Mouse (Mus musculus) T-cell, adult 2 months (primary cell): ENCODE data around the gene Tmem220.
"Not testable (repeated sequence)": the region's sequence is repeated elsewhere in the genome, so short reads cannot be mapped to it uniquely, and the experiment has no call there.

ENCODE experiments used
- DNase-seq: peaks from one replicate; pipeline ENCODE4 v3.0.0; 2022; ENCODE audit warnings: low spot score

Gene Tmem220

GRCm38 (mm10) chr11:67019711-67020475 lies 5.1 kb upstream of the Tmem220 start:
- no peak for DNase-seq

GRCm38 (mm10) chr11:67020948-67021347 lies 4.0 kb upstream of the Tmem220 start:
- DNase-seq: peak; percentile 43

DNA sequence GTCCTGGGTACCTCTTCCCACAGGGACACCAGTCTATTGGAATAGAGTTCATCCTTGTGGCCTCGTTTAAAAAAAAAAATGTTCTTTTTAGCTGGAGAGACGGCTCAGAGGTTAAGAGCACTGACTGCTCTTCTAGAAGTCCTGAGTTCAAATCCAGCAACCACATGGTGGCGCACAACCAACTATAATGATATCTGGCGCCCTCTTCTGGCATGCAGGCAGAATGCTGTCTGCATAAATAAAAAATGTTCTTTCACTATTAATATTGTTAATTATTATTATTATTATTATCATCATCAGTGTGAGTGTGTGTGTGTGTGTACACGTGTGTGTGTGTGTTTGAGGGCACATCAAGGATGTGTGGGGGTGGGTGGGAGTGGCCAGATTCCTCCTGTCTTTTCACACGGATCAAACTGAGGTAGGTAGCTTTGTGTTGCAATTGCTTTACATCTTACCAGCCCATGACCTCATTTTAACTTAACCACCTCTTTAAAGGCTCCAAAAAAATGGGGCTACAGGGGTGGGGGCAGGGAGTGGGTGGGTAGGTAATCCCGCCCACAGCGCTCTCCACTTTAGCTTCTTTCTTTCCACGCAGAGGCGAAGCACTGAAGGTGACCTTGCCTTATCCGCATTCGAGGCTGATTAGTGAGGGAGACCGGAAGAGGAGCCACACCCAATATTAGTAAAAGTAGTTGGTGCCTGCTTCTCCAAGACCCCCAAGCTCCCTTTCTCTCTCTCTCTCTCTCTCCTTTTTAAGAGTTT lies 2.4 kb upstream of the Tmem220 start:
- DNase-seq: no peak

DNA sequence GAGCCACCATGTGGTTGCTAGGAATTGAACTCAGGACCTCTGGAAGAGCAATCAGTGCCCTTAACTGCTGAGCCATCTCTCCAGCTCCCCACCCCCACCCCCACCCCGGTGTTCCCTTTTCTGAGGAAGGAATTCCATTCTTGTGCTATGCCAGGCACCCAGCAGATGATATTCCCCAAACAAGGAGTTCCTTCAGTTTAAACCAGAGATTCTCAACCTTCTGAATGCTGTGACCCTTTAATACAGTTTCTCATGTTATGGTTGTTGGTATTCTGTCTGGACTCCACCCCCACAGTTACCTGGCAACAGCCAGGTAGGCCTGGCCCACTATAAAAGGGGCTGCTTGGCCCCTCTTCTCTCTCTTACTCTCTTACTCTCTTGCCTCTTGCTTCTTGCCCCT lies 1.8 kb upstream of the Tmem220 start:
- DNase-seq: not testable (repeated sequence)

DNA sequence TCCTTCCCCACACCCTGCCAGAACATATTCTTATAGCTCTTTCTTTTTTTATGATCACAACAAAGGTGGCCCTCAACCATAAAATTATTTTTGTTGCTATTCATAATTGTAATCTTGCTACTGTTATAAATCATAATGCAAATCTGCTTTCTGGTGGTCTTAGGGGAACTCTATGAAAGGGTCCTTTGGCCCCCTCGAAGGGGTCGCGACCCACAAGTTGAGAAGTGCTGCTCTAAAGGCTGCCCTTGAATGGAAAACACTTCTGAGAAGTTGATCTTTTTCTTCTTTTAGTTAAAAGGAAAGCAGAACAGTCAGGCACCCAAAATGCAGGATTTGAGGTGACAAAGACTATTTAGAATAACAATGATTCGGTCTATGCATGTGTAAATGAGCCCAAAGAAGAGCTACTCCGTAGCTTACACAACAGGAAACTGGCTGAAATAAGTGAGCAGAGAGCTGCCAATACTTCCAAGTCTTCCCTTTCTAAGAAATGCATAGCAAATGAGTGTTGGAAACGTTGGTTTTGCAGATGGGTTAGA lies 1.1 kb upstream of the Tmem220 start:
- no peak for DNase-seq

GRCm38 (mm10) chr11:67030904-67031602 lies 6.1 kb downstream of the Tmem220 start:
- no peak for DNase-seq

DNA sequence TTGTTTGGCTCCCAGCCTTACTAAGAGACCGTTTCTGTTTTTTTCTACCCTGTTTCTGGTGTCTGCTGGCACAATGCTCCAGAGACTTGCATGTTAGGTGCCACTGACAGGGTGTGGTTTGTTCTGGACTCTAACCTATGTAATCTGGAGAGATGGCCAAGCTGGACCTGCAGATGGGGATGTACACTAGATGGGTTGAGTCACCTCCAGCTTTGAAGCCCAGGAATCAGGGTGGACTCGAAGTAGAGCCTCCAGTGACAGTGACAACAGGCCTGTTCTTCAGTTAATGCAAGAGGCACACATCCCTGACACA lies 6.6 kb downstream of the Tmem220 start:
- DNase-seq: no peak

DNA sequence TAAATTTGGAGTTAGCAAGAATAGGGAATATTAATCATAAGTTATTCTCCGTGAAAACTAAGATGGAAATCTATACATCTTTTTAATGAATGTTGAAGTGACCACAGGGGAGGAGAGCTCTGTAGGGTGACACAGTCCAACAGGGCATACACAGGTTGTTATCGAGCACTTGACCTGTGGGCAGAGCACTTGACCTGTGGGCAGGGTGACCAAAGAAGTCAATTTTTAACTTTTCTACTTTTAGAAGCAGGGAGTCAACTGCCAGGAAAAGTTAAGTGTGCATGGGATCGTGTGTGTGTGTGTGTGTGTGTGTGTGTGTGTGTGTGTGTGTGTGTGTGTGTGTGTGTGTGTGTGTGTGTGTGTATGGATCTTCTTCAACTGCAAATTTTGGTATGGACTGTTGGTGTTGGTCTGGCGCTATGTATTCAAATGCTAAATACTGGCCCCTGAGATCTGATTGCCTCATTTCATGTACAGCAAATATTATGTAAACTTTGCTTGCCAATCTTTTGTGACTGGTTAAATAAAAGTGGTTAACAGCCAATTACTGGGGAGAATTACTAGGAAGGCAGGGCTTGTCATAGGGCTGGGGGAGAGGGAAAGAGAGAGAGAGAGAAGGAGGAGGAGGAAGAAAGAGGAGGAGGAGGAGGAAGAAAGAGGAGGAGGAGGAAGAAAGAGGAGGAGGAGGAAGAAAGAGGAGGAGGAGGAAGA lies 10.0 kb downstream of the Tmem220 start:
- DNase-seq: no peak

DNA sequence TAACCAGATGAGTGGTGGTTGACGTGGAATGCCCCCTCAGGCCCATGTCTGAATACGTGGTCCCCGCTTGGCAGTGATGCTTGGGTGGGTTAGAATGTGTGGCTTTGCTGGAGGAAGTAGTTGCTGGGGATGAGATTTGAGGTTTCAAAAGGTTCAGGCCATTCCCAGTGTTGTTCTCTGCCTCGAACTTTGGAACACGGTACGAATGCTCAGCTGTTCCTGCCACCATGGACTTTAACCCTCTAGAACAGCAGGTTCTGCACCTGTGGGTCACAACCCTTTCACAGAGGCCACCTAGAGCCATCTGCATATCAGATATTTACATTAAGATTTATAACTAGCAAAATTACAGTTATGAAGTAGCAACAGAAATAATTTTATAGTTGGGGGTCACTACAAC lies 11.3 kb downstream of the Tmem220 start:
- no peak for DNase-seq

DNA sequence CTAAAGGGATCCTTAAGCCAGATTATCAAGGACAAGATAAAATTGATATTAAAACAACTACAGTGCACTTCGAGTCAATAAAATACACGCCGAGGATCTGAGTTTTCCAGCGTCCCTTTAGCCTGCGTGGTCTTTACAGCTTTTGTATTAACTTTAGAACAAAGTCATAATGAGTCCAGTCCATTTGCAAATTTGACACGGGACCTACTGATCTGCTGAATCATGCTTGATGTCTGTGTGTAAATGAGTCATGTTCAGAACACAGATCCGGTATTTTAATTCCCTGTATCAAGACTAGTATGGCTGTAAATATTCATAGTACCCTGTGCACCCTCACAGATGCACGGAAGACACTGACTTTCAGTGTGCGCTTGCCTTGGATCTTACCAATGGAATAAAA lies 11.9 kb downstream of the Tmem220 start:
- no peak for DNase-seq

DNA sequence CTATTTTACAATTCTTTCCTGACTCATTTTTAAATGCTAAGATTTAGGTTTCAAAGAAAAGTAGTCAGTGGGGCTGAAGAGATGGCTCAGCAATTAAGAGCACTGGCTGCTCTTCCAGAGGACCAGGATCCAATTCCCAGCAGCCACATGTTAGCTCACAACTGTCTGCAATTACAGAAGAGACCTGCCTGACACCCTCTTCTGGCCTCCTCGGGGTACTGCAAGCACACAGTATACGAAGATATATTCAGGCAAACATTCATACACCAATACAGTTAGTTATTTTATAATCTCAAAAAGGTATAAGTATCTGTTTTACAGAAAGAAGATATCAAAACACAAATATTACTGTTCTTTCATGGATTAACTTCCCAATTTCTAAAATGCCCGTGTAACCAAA lies 14.8 kb downstream of the Tmem220 start:
- DNase-seq: no peak

DNA sequence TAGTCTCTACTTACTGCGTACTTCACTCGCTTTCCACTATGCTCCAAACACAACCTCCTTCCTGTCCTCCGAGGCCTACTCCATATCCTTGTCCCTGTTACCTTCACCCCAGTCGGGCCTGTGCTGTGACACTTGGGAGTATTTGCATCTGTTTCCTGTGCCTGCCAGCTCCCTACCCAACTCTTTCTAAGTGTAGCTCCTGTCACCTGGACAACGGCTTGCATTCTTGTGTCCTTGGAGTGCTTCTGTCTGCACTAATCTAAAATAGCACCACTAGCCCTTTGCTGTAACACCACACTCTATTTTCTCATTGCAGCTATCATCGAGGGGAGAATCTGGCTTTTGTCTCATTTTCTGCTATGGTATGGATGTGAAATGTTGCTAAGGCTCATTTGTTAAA lies 15.5 kb downstream of the Tmem220 start:
- no peak for DNase-seq

- DNase-seq: no peak
Measured at GRCm38 (mm10) chr11:67043007-67043406, 18.1 kb downstream of the Tmem220 start.

GRCm38 (mm10) chr11:67044959-67045358 lies 20.0 kb downstream of the Tmem220 start:
- no peak for DNase-seq

GRCm38 (mm10) chr11:67047199-67047598 lies 22.2 kb downstream of the Tmem220 start:
- no peak for DNase-seq

GRCm38 (mm10) chr11:67048496-67048895 lies 23.5 kb downstream of the Tmem220 start:
- DNase-seq: no peak

- no peak for DNase-seq
Measured at GRCm38 (mm10) chr11:67049256-67049655, 24.3 kb downstream of the Tmem220 start.

DNA sequence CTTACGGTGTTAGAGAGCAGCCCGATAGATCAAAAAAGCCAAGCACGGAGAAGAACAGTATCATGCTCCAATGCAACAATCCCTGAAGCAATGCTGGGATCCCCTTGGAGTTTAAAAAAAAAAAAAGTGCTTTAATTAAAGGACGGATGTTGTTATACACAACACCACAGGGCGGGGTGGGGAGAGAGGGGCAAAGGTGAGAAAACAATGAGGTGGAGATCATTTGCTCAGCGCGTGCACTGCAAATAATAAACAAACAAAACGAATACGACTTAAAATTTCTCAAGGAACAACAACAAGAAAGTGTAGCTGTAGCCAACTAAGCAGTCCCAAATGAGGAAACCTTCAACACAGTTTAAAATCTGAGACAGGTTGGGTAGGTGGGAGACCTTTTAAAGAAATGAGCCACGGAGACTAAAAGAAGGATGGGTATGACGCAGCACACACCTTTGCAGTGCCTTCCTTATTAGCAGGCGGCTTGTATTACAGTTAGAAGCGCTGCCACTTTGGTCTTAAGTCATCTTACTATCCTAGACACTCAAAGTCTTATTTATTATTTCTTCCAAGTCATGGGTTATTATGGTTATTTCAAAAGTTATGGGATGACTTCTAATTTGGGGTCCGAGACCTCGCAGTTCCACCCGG lies 26.8 kb downstream of the Tmem220 start:
- no peak for DNase-seq

DNA sequence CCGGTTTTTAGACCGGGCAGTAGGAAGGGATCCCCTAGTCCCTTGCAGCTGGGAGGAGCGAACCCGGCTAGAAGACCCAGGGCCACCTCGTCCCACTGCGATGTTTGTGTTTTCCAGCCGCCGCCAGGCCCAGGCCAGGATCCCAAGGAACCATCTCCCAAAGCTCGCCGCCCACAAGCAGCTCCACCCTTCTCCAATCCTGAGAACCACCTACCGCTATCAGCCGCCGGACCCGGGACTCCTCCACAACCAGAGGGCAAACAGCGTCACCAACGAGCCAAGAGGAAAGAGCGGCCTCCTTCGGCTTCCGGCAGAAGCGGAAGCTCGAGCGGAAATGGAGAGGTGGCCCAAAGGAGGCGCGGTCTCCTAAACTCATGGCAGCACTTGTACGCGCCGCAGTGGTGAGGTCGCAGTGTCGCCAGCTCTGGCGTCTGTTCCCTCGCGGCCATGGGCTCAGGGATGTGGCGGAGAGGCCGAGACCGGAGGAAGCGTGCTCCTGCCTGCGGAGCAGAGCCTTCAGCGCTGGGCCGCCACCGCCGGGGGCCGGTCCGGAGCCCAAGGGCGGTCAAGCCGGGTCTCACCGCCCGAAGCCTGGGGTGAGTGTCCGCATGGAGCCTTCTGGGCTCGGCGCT lies 27.5 kb downstream of the Tmem220 start, which contains the start of the genes Adprm and Sco1:
TSS of gene Adprm (minus strand) at position 274 of the 632 bp plus-strand sequence.
TSS of gene Sco1 (plus strand) at position 350 of the 632 bp plus-strand sequence.
- peak; percentile 87 for DNase-seq

- DNase-seq: no peak
Measured at GRCm38 (mm10) chr11:67054754-67055365, 29.9 kb downstream of the Tmem220 start.
